Mouse (Mus musculus): Measurements from ENCODE around the gene Gm42957. TPM values are rescaled to one million over a fixed set of nuclear protein-coding genes. Genes with fewer than 3 reads are reported as not detected.
"Not testable (repeated sequence)": the region's sequence is repeated elsewhere in the genome, so short reads cannot be mapped to it uniquely, and the experiment has no call there.

The Gm42957 gene
- polyA plus RNA-seq, 1 experiment from 2014 or later = not detected

DNA sequence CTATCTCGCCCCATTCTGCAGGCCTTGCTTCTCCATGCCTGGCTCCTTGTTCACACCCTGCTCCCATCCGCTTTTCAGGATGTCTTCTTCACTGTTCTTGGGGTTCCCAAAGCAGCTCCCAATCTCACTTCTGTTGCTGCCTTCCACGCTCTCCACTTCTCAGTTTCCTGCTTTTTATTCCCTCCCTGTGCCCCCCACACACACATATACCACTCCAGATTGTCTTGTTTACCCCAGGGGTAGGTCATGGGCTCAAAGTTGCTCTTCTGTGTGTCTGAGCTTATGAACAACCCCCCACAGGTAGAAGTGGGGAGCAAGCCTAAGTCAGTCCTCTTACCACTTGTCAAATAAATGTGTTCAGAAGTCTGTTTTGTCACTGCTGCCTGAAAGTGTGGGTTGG lies 35.9 kb upstream of the Gm42957 start:
- H3K36me3 ChIP-seq (ENCODE audit: insufficient read depth, low read length) = no peaks in the 10 kb centered on the region
- TF ChIP-seq EP300 (IDR thresholded peaks at IDR 0.05) = no peak
- TF ChIP-seq CTCF (IDR thresholded peaks at IDR 0.05) = no peak
- H3K27ac ChIP-seq (ENCODE audit: low read length) = no peak overlapping the region
- no peak overlapping the region for H3K9ac ChIP-seq (replicated peaks; ENCODE audit: low read depth)
- H3K4me3 ChIP-seq (ENCODE audit: low read depth, low read length) = no peak overlapping the region
- no peak for ATAC-seq
- 75% methylated on average over 3 of the region's 3 CpGs for WGBS
- no peak overlapping the region for H3K4me2 ChIP-seq (replicated peaks; ENCODE audit: low read depth, low read length)
- H3K27me3 ChIP-seq (replicated peaks; ENCODE audit: insufficient read depth, low read length) = peaks cover 8% of the 10 kb centered on the region; the same call in 1 of the 2 replicates
- peaks cover 17% of the 10 kb centered on the region for H3K4me1 ChIP-seq (ENCODE audit: insufficient read depth, low read depth, low read length)
- no peak for DNase-seq (ENCODE audit: low spot score)
- H3K9me3 ChIP-seq (ENCODE audit: low read length) = no peaks in the 10 kb centered on the region

DNA sequence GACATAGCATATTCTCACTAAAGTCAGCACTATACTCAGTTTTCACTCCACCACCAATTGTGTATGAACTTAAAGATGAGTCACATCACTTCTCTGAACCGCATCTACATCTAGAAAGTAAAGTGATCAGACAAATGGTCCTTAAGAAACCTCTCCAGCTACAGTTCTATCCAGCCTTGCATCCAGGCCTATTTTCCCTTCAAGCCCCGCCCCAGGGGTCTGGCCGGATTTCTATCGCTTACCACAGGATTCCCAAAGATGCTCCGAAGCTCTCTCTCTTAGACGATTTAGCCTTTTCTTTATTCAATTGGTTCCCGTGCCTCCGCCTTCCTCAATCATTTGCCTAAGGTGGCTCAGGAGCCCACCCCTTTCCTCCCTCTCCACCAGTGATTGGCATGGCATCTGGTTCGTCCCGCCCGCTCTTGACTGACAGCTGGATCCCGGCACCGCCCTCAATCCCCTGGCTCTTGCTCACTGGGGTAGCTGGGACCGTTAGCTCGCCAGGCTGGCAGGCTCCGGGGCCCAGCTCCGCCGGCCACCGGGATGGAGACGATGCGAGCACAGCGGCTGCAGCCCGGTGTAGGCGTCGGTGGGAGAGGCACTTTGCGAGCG lies 34.5 kb upstream of the Gm42957 start, which contains the start of gene Lix1l:
Gene Lix1l (plus strand): TSS at position 511 of the 612 bp plus-strand sequence.
- no peak for TF ChIP-seq CTCF (IDR thresholded peaks at IDR 0.05)
- TF ChIP-seq EP300 (IDR thresholded peaks at IDR 0.05) = no peak
- Histone ChIP-seq H3K9me3 (ENCODE audit: low read length) (no peaks in the 10 kb centered on the region), H3K27me3 (replicated peaks; ENCODE audit: insufficient read depth, low read length) (peaks cover 8% of the 10 kb centered on the region; the same call in 1 of the 2 replicates), H3K4me3 (ENCODE audit: low read depth, low read length) (peak within 1 kb of the TSS; percentile 61), H3K36me3 (ENCODE audit: insufficient read depth, low read length) (no peaks in the 10 kb centered on the region), H3K9ac (replicated peaks; ENCODE audit: low read depth) (peak within 1 kb of the TSS; percentile 35; the same call in 1 of the 2 replicates), H3K27ac (ENCODE audit: low read length) (peak within 1 kb of the TSS; percentile 89), H3K4me2 (replicated peaks; ENCODE audit: low read depth, low read length) (peak within 1 kb of the TSS; percentile 70), H3K4me1 (ENCODE audit: insufficient read depth, low read depth, low read length) (peaks cover 17% of the 10 kb centered on the region)
- DNase-seq (ENCODE audit: low spot score) = peak; percentile 98
- ATAC-seq = peak; percentile 97
- under 1% methylated on average over 26 of the region's 27 CpGs for WGBS

DNA sequence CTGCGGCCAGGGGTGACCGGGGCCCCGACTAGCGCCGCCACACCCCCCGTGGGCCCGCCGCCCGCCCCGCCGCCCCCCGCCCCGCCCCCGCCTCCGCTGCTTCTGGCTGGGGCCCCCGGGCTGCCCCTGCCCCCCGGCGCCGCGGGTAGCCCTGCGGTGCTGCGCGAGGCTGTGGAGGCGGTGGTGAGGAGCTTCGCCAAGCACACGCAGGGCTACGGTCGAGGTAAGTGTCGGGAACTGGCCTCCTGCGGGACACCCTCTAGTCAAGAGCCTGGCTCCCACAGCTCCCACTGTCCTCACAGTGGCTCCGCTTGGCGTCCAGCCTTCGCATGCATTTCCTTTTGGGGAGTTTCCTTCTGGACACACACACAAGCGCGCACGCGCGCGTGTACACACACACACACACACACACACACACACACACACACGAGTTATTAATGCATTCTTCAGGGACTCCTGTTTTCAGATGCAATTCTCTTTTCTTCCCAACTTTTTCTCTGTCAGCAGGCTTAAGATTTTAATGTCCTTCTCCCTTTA lies 34.0 kb upstream of the Gm42957 start:
- Histone ChIP-seq H3K4me3 (ENCODE audit: low read depth, low read length) (peak overlapping the region; percentile 61), H3K27ac (ENCODE audit: low read length) (peak overlapping the region; percentile 89), H3K9me3 (ENCODE audit: low read length) (no peaks in the 10 kb centered on the region), H3K27me3 (replicated peaks; ENCODE audit: insufficient read depth, low read length) (peaks cover 4% of the 10 kb centered on the region; the same call in 1 of the 2 replicates), H3K4me1 (ENCODE audit: insufficient read depth, low read depth, low read length) (peaks cover 15% of the 10 kb centered on the region), H3K36me3 (ENCODE audit: insufficient read depth, low read length) (no peaks in the 10 kb centered on the region), H3K4me2 (replicated peaks; ENCODE audit: low read depth, low read length) (peak overlapping the region; percentile 70), H3K9ac (replicated peaks; ENCODE audit: low read depth) (peak overlapping the region; percentile 35; the same call in 1 of the 2 replicates)
- ATAC-seq (peak; percentile 70), DNase-seq (ENCODE audit: low spot score) (peak; percentile 79)
- WGBS = 3% methylated on average over 21 of the region's 40 CpGs
- no peak for TF ChIP-seq EP300 (IDR thresholded peaks at IDR 0.05)
- TF ChIP-seq CTCF (IDR thresholded peaks at IDR 0.05) = 0 out of 2 replicates have a peak, but pooled peaks have one; percentile 4

DNA sequence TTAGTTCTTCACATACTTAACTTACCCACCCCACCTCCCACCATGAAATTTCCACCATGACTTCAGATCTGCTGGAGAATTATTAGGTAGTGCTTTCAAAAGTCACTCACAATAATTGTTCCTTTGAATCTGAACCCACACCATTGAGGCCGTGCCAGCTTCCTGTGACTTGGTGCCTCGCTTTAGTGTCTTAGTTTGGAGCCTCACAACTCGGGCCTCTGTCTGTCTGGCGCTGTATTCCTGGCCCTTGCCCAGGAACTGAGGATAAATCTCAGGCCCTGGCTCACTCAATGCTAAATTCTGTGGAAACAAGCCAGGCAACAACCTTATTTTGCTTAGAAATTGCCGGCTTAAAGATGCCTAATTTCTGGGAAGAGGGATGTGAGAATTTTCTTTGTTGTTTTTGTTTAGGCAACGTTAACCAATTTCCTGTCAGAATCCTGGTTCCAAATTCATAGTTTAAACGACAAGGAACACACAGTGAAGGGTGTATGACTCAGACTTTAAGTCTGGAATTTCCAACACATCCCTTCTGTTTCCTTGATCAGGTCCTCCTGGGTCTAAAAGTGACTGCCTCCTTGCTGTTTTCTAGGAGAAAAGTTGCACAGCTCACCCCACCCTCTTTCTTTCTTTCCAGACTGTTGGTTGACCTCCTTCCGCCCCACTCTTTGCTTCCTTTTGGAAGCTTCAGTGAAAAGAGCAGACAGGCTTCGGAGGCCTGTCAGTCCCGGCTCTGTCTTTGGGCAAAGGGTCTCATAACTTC lies 33.2 kb upstream of the Gm42957 start:
- peaks cover 7% of the 10 kb centered on the region; the same call in 1 of the 2 replicates for H3K4me1 ChIP-seq (ENCODE audit: insufficient read depth, low read depth, low read length)
- WGBS = 28% methylated on average over 10 of the region's 10 CpGs
- H3K27ac ChIP-seq (ENCODE audit: low read length) = peak overlapping the region; percentile 89
- no peak for ATAC-seq
- no peak for TF ChIP-seq EP300 (IDR thresholded peaks at IDR 0.05)
- TF ChIP-seq CTCF (IDR thresholded peaks at IDR 0.05) = no peak
- H3K36me3 ChIP-seq (ENCODE audit: insufficient read depth, low read length) = no peaks in the 10 kb centered on the region
- peak overlapping the region; percentile 61 for H3K4me3 ChIP-seq (ENCODE audit: low read depth, low read length)
- no peaks in the 10 kb centered on the region for H3K9me3 ChIP-seq (ENCODE audit: low read length)
- peak overlapping the region; percentile 70 for H3K4me2 ChIP-seq (replicated peaks; ENCODE audit: low read depth, low read length)
- peak overlapping the region; percentile 35; the same call in 1 of the 2 replicates for H3K9ac ChIP-seq (replicated peaks; ENCODE audit: low read depth)
- no peaks in the 10 kb centered on the region for H3K27me3 ChIP-seq (replicated peaks; ENCODE audit: insufficient read depth, low read length)
- DNase-seq (ENCODE audit: low spot score) = peak; percentile 67

DNA sequence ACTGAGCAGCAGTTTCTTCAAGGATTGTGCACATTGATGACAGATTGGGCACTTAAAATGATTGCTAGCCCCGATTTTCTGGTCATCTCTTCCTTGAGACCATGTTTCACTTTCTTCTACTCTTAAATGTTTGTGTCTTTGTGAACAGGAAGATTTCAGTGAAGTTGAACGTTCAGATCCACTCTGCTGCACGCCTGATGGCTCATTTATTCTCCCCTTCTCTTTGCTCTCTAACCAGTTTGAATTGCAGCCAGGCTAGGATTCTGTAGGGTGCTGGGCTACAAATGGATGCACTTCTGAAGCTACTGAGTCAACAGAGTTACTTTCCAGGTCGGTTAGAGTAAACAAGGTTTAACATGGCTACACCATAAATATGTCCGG lies 32.6 kb upstream of the Gm42957 start:
- Histone ChIP-seq H3K36me3 (ENCODE audit: insufficient read depth, low read length) (no peaks in the 10 kb centered on the region), H3K4me2 (replicated peaks; ENCODE audit: low read depth, low read length) (peak overlapping the region; percentile 70), H3K27ac (ENCODE audit: low read length) (peak overlapping the region; percentile 89), H3K9ac (replicated peaks; ENCODE audit: low read depth) (0 out of 2 replicates have a peak overlapping the region, but pooled peaks have one; percentile 34), H3K4me1 (ENCODE audit: insufficient read depth, low read depth, low read length) (0 out of 2 replicates have a peak, but pooled peaks cover 2% of the 10 kb centered on the region), H3K4me3 (ENCODE audit: low read depth, low read length) (peak overlapping the region; percentile 61), H3K27me3 (replicated peaks; ENCODE audit: insufficient read depth, low read length) (no peaks in the 10 kb centered on the region), H3K9me3 (ENCODE audit: low read length) (no peaks in the 10 kb centered on the region)
- no peak for TF ChIP-seq CTCF (IDR thresholded peaks at IDR 0.05)
- no peak for TF ChIP-seq EP300 (IDR thresholded peaks at IDR 0.05)
- 17% methylated on average over 5 of the region's 5 CpGs for WGBS
- DNase-seq (ENCODE audit: low spot score) (no peak), ATAC-seq (no peak)

DNA sequence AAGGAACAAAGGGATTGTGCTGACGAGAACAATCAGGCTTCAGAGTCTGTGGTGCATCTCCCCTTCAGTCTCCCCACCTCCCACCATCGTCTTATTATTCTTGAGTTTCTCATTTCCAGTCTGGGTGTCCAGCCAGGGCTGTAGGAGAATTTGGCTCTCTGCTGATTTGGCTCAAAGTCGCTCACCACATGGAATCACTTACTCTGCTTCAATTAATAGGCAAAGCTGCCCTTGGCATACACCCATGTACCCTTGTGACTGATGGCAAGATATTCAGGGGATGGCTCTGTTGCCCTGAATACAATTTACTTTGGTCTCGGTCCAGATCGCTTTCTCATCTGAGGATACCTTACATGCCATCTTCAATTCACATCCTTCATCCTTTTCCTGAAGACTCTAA lies 32.0 kb upstream of the Gm42957 start:
- no peak for TF ChIP-seq EP300 (IDR thresholded peaks at IDR 0.05)
- TF ChIP-seq CTCF (IDR thresholded peaks at IDR 0.05) = no peak
- Histone ChIP-seq H3K4me1 (ENCODE audit: insufficient read depth, low read depth, low read length) (no peaks in the 10 kb centered on the region), H3K4me3 (ENCODE audit: low read depth, low read length) (no peak overlapping the region), H3K9me3 (ENCODE audit: low read length) (no peaks in the 10 kb centered on the region), H3K27ac (ENCODE audit: low read length) (no peak overlapping the region), H3K27me3 (replicated peaks; ENCODE audit: insufficient read depth, low read length) (no peaks in the 10 kb centered on the region), H3K9ac (replicated peaks; ENCODE audit: low read depth) (0 out of 2 replicates have a peak overlapping the region, but pooled peaks have one; percentile 12), H3K36me3 (ENCODE audit: insufficient read depth, low read length) (no peaks in the 10 kb centered on the region), H3K4me2 (replicated peaks; ENCODE audit: low read depth, low read length) (no peak overlapping the region)
- no peak for ATAC-seq
- 56% methylated on average over 5 of the region's 5 CpGs for WGBS
- peak; percentile 13 for DNase-seq (ENCODE audit: low spot score)

DNA sequence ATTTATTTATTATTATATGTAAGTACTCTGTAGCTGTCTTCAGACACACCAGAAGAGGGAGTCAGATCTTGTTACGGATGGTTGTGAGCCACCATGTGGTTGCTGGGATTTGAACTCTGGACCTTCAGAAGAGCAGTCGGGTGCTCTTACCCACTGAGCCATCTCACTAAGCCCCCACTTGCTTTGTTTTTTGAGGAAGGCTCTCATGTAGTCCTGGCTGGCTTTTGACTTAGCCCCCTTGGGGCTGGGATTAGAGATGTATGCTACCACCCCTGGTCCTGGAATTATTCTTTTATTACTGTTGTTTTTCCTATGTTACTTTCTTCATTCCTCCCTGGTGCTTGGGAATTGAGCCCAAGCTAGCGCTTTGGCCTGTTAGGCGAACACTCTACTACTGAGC lies 29.3 kb upstream of the Gm42957 start:
- not testable (repeated sequence) for H3K9ac ChIP-seq (replicated peaks; ENCODE audit: low read depth); H3K27me3 ChIP-seq (replicated peaks; ENCODE audit: insufficient read depth, low read length); H3K27ac ChIP-seq (ENCODE audit: low read length); H3K4me1 ChIP-seq (ENCODE audit: insufficient read depth, low read depth, low read length); H3K9me3 ChIP-seq (ENCODE audit: low read length); H3K4me3 ChIP-seq (ENCODE audit: low read depth, low read length); ATAC-seq; DNase-seq (ENCODE audit: low spot score); H3K4me2 ChIP-seq (replicated peaks; ENCODE audit: low read depth, low read length); H3K36me3 ChIP-seq (ENCODE audit: insufficient read depth, low read length)
- WGBS = 87% methylated on average over 3 of the region's 4 CpGs
